Mouse (Mus musculus): ENCODE results near the gene Unc5cl.

GRCm38 (mm10) chr17:48430394-48430793 lies 24.3 kb upstream of the Unc5cl start:
- no peak for TF ChIP-seq MAX (IDR thresholded peaks at IDR 0.05; ENCODE audit: low read depth)
- peak; percentile 83 to 89 (median 84) for TF ChIP-seq MYOD1 (IDR thresholded peaks at IDR 0.05; ENCODE audit: control insufficient read depth in 1 of 3, insufficient read length in 2 of 3, low read depth in 2 of 3)

Measured in myocyte (in vitro differentiated cells).